Mouse (Mus musculus): ENCODE measurements around the gene Tex50. TPM values are rescaled to one million over a fixed set of nuclear protein-coding genes. Genes with fewer than 3 reads are reported as not detected.
"Not testable (repeated sequence)": the region's sequence is repeated elsewhere in the genome, so short reads cannot be mapped to it uniquely, and the experiment has no call there.

The Tex50 gene
- polyA plus RNA-seq, 1 experiment from 2014 or later: 1.0 TPM

DNA sequence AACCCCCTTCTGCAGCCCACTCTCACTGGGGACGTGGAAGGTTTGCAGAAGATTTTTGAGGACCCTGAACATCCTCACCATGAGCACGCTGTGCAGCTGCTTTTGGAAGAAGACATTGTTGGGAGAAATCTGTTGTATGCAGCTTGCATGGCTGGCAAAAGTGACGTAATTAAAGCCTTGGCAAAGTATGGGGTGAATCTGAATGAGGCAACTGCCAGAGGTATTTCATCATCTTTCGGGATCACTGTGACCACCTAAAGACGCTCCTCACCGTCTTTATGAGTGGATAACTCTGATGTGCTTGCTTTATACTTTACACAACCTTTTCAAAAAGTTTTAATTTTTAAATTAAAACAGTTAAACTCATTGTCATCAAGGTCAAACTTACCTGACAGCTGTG is 8.0 kb downstream of the Tex50 start:
- Histone ChIP-seq H3K4me2 (no peak overlapping the region), H3K4me1 (no peaks in the 10 kb centered on the region), H3K36me3 (no peaks in the 10 kb centered on the region), H3K27ac (replicated peaks) (no peak overlapping the region), H3K9ac (replicated peaks) (no peak overlapping the region), H3K27me3 (replicated peaks) (no peaks in the 10 kb centered on the region), H3K9me3 (replicated peaks) (no peaks in the 10 kb centered on the region), H3K4me3 (replicated peaks) (no peak overlapping the region)
- ATAC-seq (ENCODE audit: low FRiP score): no peak
- WGBS: 75% methylated on average over 6 of the region's 6 CpGs

DNA sequence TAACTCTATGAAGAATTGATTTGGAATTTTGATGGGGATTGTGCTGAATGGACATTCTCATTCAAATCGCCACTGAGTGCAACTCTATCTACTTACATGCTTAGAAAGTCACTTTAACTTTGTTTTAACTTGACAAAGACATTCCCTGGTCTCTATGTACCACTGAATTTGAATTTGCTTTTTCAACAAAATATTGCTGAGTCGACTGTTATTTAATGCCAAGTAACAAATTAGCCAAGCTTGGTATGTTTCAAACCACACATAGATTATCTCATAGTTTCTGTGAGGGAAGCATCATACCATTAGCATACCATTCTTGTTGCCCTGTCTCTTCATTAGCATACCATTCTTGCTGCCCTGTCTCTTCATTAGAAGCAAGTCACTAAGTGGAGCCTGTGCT is 11.2 kb downstream of the Tex50 start:
- peaks cover under 1% of the 10 kb centered on the region; the same call in 1 of the 2 replicates for H3K4me1 ChIP-seq
- H3K27ac ChIP-seq (replicated peaks): no peak overlapping the region
- H3K9me3 ChIP-seq (replicated peaks): no peaks in the 10 kb centered on the region
- H3K4me2 ChIP-seq: no peak overlapping the region
- H3K4me3 ChIP-seq (replicated peaks): no peak overlapping the region
- WGBS: 81% methylated on average over 2 of the region's 2 CpGs
- H3K9ac ChIP-seq (replicated peaks): no peak overlapping the region
- no peak for ATAC-seq (ENCODE audit: low FRiP score)
- H3K27me3 ChIP-seq (replicated peaks): no peaks in the 10 kb centered on the region
- H3K36me3 ChIP-seq: no peaks in the 10 kb centered on the region

GRCm38 (mm10) chr1:161145611-161146010 is 13.5 kb downstream of the Tex50 start:
- not testable (repeated sequence) for H3K4me1 ChIP-seq
- 88% methylated on average over 8 of the region's 8 CpGs for WGBS

DNA sequence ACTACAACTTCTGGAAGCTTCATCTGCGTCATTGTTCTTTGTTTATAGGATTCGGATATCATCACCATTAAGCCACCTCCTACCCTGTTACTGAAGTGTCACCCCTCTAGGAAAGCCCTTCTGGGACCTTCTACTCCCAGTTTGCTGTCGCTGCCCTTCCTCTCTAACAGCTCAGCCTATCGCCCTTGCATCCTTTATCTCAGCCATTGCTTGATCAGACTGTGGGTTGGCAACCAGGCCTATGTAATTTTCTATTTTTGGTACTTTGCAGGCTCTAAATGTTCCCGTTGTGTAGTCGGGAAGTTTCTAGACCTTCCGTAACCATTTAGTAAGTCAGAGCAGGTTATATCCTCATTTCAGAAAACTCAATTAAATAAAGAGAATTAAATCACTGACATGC is 15.9 kb downstream of the Tex50 start:
- 84% methylated on average over 7 of the region's 7 CpGs for WGBS
- H3K9ac ChIP-seq (replicated peaks): no peak overlapping the region

More at GRCm38 (mm10) chr1:161145611-161146010, 13.5 kb downstream of the Tex50 start:
- H3K4me3 ChIP-seq (replicated peaks); H3K9me3 ChIP-seq (replicated peaks); H3K9ac ChIP-seq (replicated peaks); H3K4me2 ChIP-seq; H3K36me3 ChIP-seq; ATAC-seq (ENCODE audit: low FRiP score); H3K27me3 ChIP-seq (replicated peaks); H3K27ac ChIP-seq (replicated peaks): not testable (repeated sequence)

GRCm38 (mm10) chr1:161142531-161143159 is 16.5 kb downstream of the Tex50 start, which contains the start of gene Ankrd45:
Gene Ankrd45, plus strand, starts transcription at chr1:161142691.
- peak; percentile 96 for ATAC-seq (ENCODE audit: low FRiP score)
- peak within 1 kb of the TSS; percentile 66 for H3K9ac ChIP-seq (replicated peaks)
- H3K4me3 ChIP-seq (replicated peaks): peak within 1 kb of the TSS; percentile 56
- 3% methylated on average over 31 of the region's 33 CpGs for WGBS
- H3K9me3 ChIP-seq (replicated peaks): no peaks in the 10 kb centered on the region
- H3K27me3 ChIP-seq (replicated peaks): no peaks in the 10 kb centered on the region
- peak within 1 kb of the TSS; percentile 87 for H3K4me2 ChIP-seq
- no peaks in the 10 kb centered on the region for H3K36me3 ChIP-seq
- H3K4me1 ChIP-seq: peaks cover 7% of the 10 kb centered on the region; the same call in 1 of the 2 replicates
- peak within 1 kb of the TSS; percentile 33; the same call in 1 of the 2 replicates for H3K27ac ChIP-seq (replicated peaks)

More for the DNA sequence above, 15.9 kb downstream of the Tex50 start:
- no peaks in the 10 kb centered on the region for H3K27me3 ChIP-seq (replicated peaks)
- H3K36me3 ChIP-seq: no peaks in the 10 kb centered on the region
- ATAC-seq (ENCODE audit: low FRiP score): no peak
- peak overlapping the region; percentile 87 for H3K4me2 ChIP-seq
- peaks cover 7% of the 10 kb centered on the region; the same call in 1 of the 2 replicates for H3K4me1 ChIP-seq
- H3K4me3 ChIP-seq (replicated peaks): peak overlapping the region; percentile 56
- H3K9me3 ChIP-seq (replicated peaks): no peaks in the 10 kb centered on the region
- H3K27ac ChIP-seq (replicated peaks): no peak overlapping the region

GRCm38 (mm10) chr1:161140026-161140762 is 18.9 kb downstream of the Tex50 start:
- no peak overlapping the region for H3K27ac ChIP-seq (replicated peaks)
- H3K4me2 ChIP-seq: no peak overlapping the region
- H3K9me3 ChIP-seq (replicated peaks): no peaks in the 10 kb centered on the region
- ATAC-seq (ENCODE audit: low FRiP score): no peak
- H3K4me3 ChIP-seq (replicated peaks): no peak overlapping the region
- no peak overlapping the region for H3K9ac ChIP-seq (replicated peaks)
- peaks cover 7% of the 10 kb centered on the region; the same call in 1 of the 2 replicates for H3K4me1 ChIP-seq
- 87% methylated on average over 9 of the region's 9 CpGs for WGBS
- H3K36me3 ChIP-seq: no peaks in the 10 kb centered on the region
- H3K27me3 ChIP-seq (replicated peaks): no peaks in the 10 kb centered on the region; the same call in 1 of the 2 replicates

DNA sequence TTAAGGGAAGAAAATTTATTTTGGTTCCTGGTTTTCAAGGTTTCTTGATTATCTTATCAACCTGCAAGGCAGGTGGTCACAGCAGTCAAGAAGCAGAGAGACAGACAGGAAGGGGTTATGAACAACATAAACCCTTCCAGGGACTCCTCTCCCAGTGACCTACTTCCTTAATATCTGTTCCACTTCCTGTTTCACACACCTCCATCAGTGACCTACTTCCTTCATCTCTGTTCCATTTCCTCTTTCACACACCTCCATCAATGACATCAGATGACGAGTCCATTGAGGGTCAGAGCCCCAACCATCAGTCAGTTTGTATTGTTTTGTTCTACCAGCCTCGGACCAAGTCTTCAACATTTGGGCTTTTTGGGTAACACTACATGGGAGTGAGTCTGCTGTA is 19.6 kb downstream of the Tex50 start:
- Histone ChIP-seq H3K4me2 (no peak overlapping the region), H3K36me3 (no peaks in the 10 kb centered on the region), H3K27me3 (replicated peaks) (no peaks in the 10 kb centered on the region; the same call in 1 of the 2 replicates), H3K4me1 (peaks cover 7% of the 10 kb centered on the region; the same call in 1 of the 2 replicates), H3K9ac (replicated peaks) (no peak overlapping the region), H3K27ac (replicated peaks) (no peak overlapping the region), H3K4me3 (replicated peaks) (no peak overlapping the region), H3K9me3 (replicated peaks) (no peaks in the 10 kb centered on the region)
- WGBS: 90% methylated on average over 2 of the region's 2 CpGs
- no peak for ATAC-seq (ENCODE audit: low FRiP score)

DNA sequence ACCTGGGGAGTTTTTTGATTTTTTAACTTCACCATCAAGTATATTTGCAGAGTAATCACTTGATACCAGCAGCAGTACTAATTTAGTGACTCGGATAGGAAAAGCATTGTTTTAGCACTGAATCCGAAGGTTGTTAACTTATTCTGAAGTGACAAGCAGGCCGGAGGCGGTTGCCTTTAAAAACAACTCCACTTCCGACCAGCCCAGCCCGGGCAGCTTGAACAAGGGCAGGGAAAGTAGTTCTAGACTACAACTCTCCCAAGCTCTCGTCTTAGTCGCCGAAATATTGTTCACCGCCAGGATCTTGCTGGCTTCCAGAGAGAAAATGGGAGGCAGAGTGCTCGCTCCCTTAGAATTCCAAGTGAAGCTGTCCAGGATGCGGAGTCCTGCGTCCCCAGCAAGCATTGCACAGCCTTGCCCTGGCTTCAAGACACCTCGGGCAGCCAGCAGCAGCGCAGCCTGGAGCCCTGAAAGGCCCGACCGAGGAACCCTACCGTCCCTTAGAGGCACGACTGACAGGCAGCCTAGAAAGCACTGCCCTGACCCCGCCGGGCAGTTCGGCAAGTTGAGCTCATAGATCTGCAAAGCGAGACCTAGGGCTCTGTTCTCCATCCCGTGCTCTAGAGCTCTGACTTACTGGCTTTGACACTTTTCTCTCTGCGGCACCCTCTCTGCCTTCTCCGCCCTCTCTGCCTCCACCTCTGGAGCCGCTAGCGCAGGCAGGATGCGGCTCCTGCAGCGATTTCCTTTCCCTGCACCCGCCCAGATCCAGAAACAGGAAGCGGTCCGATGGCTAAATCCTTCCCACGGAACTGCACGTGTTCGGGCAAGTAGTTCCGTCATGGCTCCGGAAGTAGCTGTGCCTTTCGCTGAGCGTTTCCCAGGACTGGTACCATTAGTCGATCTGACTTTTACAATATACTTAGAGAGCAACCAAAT is 28.1 kb downstream of the Tex50 start, which contains the start of gene Klhl20:
Klhl20 (minus strand) TSS at position 786 of the 939 bp plus-strand sequence.
- H3K4me1 ChIP-seq: peaks cover 23% of the 10 kb centered on the region
- H3K9ac ChIP-seq (replicated peaks): peak within 1 kb of the TSS; percentile 93
- WGBS: 2% methylated on average over 41 of the region's 41 CpGs
- H3K4me2 ChIP-seq: peak within 1 kb of the TSS; percentile 67
- peak within 1 kb of the TSS; percentile 89 for H3K4me3 ChIP-seq (replicated peaks)
- ATAC-seq (ENCODE audit: low FRiP score): peak; percentile 97
- no peaks in the 10 kb centered on the region; the same call in 1 of the 2 replicates for H3K27me3 ChIP-seq (replicated peaks)
- no peaks in the 10 kb centered on the region for H3K36me3 ChIP-seq
- H3K27ac ChIP-seq (replicated peaks): peak within 1 kb of the TSS; percentile 83
- H3K9me3 ChIP-seq (replicated peaks): no peaks in the 10 kb centered on the region

DNA sequence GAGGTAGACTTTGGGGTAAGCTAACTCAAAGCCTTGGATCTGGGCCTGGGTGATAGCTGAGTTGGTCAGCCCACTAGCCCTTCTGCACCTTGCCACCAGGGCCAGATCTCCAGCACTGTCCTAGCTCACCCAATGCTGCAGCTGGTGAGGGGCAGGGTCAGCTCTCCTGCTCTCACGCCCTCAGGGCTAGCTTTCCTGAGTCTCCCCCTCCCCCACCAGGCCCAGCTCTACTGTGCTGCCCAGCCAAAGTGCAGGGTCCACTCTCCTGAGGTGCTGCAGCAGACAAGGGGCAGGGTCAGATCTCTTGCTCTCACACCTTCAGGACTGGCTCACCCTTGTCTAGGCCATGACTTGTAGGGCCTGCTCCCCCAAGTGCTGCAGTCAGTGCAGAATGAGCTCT is 32.7 kb downstream of the Tex50 start:
- Histone ChIP-seq H3K4me3 (replicated peaks) (no peak overlapping the region), H3K9ac (replicated peaks) (no peak overlapping the region), H3K27me3 (replicated peaks) (no peaks in the 10 kb centered on the region), H3K36me3 (no peaks in the 10 kb centered on the region), H3K9me3 (replicated peaks) (no peaks in the 10 kb centered on the region), H3K4me2 (no peak overlapping the region), H3K4me1 (peaks cover 23% of the 10 kb centered on the region), H3K27ac (replicated peaks) (no peak overlapping the region)
- WGBS: 83% methylated on average over 1 of the region's 1 CpGs
- ATAC-seq (ENCODE audit: low FRiP score): no peak

GRCm38 (mm10) chr1:161122661-161123418 is 36.3 kb downstream of the Tex50 start:
- Histone ChIP-seq H3K27ac (replicated peaks) (no peak overlapping the region), H3K9me3 (replicated peaks) (no peaks in the 10 kb centered on the region), H3K4me1 (peaks cover 2% of the 10 kb centered on the region), H3K4me2 (no peak overlapping the region), H3K27me3 (replicated peaks) (no peaks in the 10 kb centered on the region), H3K4me3 (replicated peaks) (no peak overlapping the region), H3K36me3 (peaks cover 6% of the 10 kb centered on the region), H3K9ac (replicated peaks) (no peak overlapping the region)
- 92% methylated on average over 10 of the region's 10 CpGs for WGBS
- ATAC-seq (ENCODE audit: low FRiP score): no peak

GRCm38 (mm10) chr1:161114591-161114990 is 44.5 kb downstream of the Tex50 start:
- H3K36me3 ChIP-seq: peaks cover 3% of the 10 kb centered on the region; the same call in 1 of the 2 replicates
- no peak overlapping the region for H3K27ac ChIP-seq (replicated peaks)
- H3K4me2 ChIP-seq: no peak overlapping the region
- no peaks in the 10 kb centered on the region for H3K27me3 ChIP-seq (replicated peaks)
- no peaks in the 10 kb centered on the region for H3K4me1 ChIP-seq
- no peak for ATAC-seq (ENCODE audit: low FRiP score)
- no peaks in the 10 kb centered on the region for H3K9me3 ChIP-seq (replicated peaks)
- H3K9ac ChIP-seq (replicated peaks): no peak overlapping the region
- no peak overlapping the region for H3K4me3 ChIP-seq (replicated peaks)
